Mouse (Mus musculus) gastrocnemius, postnatal 36 days (tissue): ENCODE results near the gene Col18a1. TPM values are rescaled to one million over a fixed set of nuclear protein-coding genes. Genes with fewer than 3 reads are reported as not detected.
A peak's percentile ranks its signal among the peaks of the same experiment; 100 is the strongest.

ENCODE experiments used
- DNase-seq, 2 experiments: peaks; one replicate each; pipeline ENCODE4 v3.0.0; 2022
- intact Hi-C: fragments of 180-260 bp; cut with DNase I; formaldehyde crosslinking; loops from one replicate; pipeline ENCODE4 v1.15.1; 2025
- total RNA-seq, 2 experiments: library from RNA; stranded (reverse); gene quantifications; 2 replicates each; pipeline ENCODE4 v1.2.3; 2021

Col18a1 gene
- total RNA-seq, 2 experiments from 2014 or later = 6.4 to 10.3 TPM

DNA sequence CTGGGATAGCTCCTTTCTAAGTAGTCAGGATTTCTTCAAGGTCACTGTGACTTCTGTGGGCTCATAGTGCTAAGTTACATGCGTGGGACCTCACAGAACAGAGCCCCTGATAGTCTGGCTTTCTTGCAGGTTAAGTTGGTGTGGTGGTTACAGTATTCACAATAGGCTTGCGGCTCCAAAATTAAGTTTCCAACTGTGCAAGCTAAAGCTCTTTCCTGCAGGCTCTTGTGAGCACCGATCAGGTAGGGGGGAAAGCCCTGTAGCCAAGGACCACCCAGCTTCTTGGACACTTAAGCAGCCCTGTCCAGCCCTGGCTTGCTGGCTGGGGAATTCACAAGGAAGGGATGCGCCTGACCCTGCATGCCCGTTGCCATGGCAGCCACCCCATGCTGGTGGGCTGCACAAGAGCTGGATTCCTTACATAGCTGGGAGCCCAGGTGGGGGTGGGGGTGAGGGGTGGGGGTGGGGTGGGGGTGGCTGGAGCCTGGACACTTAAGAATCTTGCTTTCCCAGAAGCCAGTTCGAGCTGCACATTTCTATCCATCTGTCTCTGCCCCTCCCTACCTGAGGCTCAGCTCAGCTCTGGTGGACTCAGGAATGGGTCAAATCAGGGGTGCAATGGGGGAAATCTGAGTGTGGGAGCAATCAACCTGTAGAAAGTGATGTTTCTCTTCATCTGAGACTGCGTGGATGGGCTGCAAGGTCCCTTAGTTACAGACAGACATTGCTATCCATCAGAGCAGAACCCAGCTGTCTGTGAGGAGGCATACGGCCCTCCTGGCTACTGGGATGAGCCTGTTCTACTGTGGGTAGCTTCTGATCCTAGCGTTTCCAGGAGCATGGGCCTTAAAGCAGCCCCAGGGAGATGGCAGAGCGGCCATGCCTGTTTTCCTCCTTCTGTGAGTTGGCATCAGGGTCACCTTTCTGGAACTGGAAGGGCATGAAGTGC, 24.9 kb upstream of the Col18a1 start:
- intact Hi-C loops = no loop called here

DNA sequence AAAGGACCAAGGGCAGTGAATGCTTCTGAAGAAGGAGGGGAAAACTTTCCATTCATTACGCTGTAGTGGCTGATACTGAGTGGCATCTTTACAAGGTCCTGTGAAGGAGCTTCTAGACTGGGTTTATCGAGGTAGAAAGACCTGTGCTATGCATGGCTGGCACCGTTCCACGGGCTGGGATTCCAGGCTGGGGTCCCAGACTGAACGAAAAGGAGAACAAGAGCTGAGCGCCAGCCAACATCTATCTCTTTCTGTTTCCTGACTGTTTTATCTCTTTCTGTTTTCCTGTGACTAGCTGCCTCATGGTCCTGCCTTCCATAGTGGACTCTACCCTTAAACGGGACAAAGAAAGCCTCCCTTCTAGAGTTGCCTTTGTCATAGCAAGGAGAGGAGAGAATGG, 21.1 kb upstream of the Col18a1 start:
- intact Hi-C loops = no loop called here
- no peak for DNase-seq

More for the DNA sequence above, 24.9 kb upstream of the Col18a1 start:
- DNase-seq = no peak

DNA sequence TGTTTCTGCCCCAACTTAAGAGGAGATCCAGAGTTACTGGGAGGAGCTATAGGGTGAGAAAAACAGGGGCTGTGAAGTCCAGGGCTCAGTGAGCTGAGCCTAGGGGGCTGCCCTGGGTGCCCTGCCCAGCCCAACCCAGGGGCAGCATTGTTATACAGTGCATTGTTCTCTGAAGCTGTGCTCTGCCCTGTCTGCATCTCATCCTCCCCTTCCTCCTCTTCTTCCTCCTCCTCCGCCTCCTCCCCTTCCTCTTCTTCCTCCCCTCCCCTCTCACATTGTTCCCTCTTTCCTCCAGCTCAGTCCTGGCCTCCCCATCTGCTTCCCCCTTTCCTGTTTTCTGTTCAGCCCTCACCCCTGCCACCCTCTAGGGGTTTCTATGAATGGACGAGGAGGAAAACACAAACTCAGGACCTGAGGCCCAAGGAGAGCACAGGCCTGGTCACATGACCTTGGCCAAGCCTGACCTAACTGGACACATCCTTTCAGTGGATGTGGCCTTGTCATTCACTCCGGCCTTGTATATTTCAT, 16.5 kb upstream of the Col18a1 start:
- no peak for DNase-seq
- intact Hi-C loops = no loop called here

DNA sequence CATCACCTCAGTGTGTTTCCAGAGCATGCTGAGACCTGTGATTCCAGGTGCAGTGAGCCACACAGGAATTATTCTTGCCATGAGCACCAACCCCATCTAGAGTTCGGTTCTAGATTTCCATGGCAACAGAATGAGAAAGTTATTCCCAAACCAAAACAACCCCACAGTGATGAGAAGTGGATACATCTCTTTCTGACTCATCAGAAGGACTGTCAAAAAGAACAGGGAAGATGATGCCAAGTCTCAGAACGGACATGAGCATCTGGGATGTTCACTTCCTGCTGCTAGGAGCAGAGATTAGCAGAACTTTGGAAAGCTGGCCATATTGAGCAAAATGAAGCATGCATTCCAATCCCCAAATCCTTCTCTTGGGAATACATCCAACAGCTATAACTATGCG, 13.8 kb upstream of the Col18a1 start:
- no peak for DNase-seq
- intact Hi-C loops = no loop called here

DNA sequence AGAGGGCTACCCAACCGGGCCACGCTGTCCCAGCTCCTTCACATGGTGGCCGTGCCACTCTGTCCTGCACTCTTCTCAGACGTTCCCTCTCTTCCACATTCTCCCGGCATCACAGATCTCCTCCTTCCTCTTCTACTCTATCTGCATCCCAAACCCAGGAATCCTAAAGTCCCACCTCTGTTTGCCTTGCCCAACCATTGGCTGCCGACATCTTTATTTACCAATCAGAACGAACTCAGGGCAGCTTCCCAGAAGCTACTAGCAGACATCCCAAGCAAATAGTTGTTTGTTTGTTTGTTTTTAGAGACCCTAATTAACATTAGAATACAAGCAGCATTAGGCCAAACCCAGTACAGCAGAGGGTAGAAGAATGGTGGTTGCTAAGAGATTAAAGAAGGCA, 12.3 kb upstream of the Col18a1 start:
- no peak for DNase-seq
- intact Hi-C loops = no loop called here

DNA sequence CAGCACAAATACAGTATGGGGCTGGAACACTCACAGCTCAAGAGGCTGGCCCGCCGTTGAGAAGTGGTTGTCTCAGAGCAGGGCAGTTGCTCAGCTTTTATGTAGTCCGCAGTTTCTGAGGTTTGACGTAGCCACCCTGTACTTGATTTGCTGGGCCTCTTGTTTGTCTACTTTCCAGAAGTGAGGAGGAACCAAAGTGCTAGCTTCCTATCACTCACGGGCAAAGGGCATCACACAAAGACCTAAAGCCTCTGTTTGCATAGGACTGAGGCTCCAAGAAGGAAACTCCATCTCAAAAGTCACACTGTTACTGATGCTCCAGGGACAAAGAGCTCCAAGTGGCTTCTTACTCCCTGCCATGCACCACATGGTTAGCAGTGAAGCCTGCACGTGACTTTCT, 4.1 kb upstream of the Col18a1 start:
- DNase-seq = no peak
- intact Hi-C loops = no loop called here

DNA sequence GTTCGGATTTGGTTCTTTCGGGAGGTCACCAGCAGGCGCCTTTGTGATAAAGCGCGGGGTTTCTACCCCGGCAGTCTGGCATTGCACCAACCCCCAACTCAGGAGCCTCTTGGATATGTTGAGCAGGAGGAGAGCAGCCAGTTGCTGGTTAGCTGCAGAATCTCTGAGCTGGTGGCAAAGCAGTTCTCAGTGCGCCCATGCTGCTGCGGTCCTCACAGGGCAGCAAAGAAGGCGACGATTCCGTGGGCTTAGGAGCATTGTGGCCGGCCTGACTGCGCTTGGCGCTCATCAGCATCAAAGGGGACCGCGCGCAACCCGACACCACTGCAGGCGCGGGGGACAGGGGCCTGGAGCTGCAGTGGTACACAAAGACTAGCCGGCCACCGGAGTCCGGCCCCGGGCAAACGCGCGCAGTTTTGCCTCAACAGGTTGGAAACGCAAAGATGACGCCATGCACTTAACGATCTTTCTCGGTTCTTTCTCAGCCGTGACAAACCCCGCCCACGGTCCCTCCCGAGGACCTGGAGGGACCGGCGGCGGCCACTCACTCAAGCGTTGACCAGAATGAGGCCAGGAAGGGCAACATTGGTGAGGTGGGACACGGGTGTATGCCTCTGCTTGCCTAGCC, 916 bp downstream of the Col18a1 start:
- intact Hi-C loops = no loop called here
- no peak for DNase-seq

DNA sequence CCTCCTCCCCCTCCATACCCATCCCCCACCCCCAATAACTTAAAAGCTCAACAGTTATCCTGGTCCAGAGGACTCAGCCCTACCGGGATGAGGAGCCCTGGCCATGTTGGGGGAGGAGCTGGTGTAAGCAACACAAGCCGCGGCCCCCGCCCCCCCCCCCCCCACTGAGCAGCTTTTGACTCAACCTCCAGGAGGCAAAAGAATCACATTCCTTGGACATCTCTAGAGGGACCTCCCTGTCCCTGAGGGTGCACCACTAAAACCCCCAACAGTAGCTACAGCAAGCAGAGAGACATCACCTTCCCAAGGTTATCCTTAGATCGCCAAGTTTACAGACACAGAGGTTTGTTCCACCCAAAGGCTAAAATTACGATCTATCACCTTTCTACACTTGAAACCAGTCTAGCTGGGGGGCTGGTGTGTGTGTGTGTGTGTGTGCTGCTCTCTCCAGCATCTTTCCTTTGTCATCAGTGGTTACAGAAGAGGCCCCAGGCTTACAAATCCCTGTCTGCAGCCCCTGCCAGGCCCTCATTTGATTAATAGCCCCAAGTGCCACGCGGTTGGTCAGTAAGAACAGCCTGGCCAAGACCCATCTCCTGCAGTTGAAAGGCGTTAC, 1.8 kb downstream of the Col18a1 start:
- intact Hi-C loops = no loop called here
- DNase-seq = no peak

DNA sequence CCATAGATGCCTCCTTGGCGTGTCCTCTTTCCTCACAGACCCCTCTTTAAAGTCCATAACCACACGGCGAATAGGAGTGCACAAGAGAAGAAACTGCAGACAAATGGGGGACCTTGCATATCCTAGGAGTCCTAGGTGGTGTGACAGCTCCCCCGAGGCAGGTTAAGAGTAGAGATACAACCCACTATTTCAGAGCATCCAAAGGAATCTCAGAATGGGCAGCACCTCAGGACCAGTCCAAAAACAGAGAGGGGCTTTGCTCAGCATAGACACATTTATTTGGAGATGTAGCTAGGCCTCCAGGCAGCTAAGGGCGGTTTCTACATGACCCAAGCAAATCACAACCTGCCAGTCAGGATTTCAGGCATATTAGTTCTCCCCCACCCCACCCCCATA, 2.3 kb downstream of the Col18a1 start:
- intact Hi-C loops = no loop called here
- no peak for DNase-seq

DNA sequence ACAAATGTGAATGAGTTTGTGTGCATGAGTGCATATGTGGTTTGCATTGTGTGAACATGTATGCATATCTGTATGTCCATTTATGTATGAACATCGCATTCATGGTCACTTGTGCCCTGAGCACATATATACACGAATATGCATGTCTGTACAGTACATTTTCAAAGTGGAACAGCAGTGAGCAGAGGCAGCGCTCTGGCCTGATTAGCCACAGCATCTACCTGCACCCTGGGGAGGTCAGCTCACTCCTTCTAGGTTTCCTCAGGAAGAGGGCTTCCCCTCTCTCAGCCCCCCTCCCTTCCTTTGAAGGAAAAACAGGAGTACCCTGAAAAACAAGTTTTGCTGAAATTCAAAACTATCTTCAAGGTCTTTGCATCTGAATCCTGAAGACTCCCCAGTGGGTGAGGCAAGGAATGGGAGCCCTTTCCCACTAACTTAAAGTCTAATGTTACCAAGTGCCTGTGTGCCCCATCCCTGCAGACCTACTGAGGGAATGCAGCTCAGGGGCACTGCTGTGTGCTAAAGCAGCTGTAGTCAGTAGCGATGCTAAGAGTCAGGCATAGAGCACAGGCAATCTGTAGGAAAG, 2.9 kb downstream of the Col18a1 start:
- intact Hi-C loops = no loop called here

DNA sequence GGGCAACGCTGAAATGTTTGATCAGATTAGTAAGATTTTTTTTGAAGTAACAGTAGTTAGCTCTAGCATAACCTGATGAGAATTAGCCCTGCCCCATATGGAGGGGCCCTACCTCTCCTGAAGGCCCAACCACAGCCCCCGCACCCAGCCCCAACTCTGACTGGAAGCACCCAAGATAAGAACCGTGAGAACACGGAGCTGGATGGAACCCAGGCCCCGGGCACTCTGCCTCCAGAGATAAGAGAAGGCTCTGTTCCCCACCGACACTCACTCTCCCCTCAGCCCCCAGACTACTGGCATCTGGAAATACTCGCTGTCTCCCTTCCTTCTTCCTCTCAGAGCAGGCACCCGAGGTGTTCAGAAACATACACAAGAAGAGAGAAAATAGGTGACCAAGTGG, 6.8 kb downstream of the Col18a1 start:
- no peak for DNase-seq
- intact Hi-C loops = no loop called here

More for the DNA sequence above, 2.9 kb downstream of the Col18a1 start:
- no peak for DNase-seq

DNA sequence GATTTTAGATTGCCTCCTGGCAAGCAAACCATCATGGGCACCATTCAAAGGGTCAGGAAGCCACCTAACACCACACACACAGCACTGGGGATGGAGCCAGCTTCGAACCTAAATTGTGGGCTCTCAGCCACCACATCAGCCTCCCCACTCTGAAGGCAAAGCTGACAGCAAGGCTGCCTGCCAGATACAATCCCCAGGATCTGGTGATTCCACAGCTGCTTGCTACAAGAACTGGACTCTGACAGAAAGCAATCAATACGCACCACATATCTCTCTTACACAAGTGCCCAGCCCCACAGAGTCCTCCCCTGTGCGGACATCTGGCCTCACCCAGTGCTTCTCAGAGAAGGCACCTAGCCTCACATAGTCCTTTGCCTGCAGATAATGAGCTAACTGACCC, 7.4 kb downstream of the Col18a1 start:
- intact Hi-C loops = no loop called here
- no peak for DNase-seq

DNA sequence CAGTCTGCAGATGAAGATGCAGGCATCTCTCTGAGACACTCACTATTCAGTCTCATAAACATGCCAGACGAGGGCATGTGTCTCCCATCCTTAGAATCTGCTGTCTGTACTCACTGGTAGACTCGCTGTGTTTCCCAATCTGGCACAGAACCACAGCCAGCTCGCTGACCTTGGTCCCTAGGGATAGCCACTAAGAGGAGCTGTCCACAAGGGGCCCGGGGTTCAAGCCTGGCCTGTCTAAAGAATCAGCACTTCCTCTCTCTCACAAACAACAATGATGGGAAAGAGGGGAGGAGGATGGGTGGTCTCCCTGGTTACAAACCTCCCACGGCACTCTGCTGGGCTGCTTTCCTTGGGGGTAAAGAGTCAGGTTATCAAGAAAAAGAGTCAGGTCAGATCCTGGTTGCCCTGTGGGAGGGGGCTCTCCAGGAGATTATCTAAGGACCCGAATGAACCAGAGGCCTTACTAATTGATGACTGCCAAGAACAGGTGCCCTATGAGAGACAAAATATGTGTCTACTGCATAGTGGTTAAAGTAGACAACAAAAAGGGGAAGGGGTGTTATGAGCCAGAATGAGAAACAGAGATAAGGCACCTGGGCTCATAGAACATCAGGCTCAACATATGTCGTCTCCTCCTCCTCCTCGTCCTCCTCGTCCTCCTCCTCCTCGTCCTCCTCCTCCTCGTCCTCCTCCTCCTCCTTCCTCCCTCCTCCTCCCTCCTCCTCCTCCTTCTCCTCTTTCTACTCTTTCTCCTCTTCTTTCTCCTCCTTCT, 8.9 kb downstream of the Col18a1 start:
- intact Hi-C loops = no loop called here
- DNase-seq = no peak

DNA sequence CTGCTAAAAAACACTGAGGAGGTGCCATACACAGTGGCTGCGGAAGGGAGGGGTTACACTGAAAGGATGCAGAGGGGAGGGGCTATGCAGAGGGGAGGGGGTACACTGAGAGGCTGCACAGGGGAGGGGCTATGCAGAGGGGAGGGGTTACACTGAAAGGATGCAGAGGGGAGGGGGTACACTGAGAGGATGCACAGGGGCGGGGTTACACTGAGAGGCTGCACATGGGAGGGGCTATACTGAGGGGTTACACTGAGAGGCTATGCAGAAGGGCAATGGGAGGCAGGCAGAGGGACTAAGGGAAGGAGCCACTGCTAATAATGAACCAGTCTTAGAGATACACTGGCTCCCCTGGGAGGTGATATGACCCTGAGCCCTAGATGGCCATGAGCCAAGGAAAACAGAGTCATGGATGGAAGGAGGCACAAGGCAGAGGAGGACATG, 14.1 kb downstream of the Col18a1 start:
- no peak for DNase-seq
- intact Hi-C loops = no loop called here

DNA sequence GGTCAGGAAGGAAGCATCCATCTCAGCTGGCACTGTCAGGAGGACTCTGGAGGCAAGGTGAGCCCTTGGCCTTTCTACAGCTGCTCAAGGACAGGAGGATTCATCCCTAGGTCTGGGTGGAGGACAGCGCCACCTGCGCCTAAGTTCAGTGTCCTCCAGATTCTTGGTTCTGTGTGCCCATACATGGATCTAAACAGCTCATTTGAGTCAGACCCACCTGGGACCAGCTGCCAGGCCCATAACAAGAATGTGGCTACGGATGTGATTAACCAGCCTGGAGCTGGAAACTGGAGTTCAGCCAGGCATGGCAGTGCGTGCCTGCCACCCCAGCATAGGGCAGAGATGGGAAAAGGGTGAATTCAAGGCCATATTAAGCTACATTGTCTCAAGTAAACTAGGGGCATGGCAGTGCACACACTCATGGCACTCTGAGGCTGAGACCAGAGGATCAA, 14.8 kb downstream of the Col18a1 start:
- intact Hi-C loops = no loop called here
- no peak for DNase-seq

DNA sequence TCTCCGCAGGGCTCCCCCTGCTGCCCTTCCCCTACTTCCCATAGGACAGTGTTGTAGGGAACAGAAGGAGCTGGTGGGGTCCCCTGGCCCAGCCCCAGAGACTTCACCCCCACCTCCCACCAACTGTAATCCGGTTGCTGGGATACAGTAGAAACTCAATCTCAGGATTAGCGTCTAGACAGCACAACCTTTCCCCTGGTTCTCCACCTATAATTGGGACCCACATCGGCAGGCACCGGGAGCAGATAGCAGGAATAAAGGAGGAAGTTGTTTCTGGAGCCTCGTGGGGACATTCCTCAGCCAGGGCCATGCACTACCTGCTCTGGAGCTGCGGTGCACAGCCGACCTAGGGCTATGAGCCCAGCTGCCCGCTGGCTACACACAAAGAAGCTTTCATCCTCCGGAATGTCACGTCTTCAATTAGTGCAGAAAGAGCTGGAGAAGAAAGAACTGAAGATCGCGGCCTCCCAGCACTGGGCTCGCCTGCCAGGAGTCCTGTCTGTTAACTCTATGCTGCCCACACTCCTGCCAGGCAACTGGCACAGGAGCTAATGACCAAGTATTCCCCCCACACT, 15.3 kb downstream of the Col18a1 start:
- no peak for DNase-seq
- intact Hi-C loops = no loop called here

DNA sequence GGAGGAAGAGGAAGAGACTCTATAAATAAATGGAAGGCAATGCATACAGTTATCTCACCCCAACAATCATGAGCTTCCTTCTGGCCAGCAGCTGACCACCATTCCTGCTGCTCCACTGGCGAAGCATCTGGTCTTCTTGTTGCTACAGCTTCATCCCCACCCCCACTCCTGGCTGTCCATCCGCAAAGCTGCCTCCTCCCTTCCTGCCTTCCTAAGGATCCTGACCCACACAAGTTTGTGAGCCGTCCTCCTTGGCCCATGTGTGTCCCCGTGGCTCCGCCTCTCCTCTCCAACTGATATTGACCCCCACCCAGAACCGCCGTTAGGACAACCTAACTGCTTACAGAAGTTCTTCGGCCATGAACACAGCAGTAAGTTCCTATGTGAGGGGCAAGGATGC, 16.3 kb downstream of the Col18a1 start:
- intact Hi-C loops = no loop called here
- no peak for DNase-seq

DNA sequence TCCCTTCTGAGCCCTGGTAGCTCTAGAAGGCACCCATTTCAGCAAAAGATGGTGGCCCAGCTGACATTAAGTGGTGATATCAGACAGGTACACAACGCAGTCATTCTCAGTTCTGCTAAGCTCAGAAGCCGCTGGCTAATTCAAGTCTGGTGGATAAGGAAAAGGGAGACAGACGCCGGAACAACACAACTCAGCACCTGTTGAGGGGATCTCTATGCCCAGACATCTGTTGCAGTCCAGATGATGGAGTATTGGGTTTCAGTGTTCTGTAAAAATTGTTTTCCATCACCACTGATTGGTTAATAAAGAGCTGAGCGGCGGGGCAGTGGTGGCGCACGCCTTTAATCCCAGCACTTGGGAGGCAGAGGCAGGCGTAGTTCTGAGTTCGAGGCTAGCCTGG, 18.8 kb downstream of the Col18a1 start:
- intact Hi-C loops = no loop called here

DNA sequence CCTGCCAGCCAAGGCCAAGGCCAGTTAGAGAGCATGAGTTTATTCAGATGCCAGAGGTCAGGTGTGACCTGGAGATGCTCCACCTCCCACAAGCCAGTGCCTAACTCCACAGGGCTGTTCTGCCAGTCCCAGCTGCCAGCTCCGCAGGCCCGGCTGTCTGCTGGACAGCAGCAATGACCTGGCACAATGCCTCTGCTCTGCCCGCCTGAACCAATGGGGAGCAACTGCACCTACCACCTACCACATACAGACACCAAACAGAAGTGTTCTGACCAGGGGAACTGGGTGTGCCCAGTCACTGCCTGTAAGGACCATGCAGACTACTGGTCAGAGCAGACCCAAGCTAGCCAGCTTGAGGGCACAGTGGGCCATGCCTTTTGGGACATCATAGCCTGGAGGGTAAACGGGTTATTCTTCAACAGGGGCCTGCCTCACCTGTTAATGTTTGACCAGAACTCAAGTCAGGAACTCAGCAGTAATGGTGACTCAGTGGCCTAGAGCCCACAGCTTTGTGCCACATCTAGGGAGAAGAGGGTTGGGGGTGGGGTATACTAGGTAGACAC, 19.4 kb downstream of the Col18a1 start:
- DNase-seq = peak in 1 of 2 experiments; percentile 20
- intact Hi-C loops = no loop called here

More for the DNA sequence above, 18.8 kb downstream of the Col18a1 start:
- no peak for DNase-seq
